ENCODE assay signal across 9 mouse cellular contexts in genomic region chr3:87974381-87974987, GRCm38 (mm10). TPM values are rescaled to one million over a fixed set of nuclear protein-coding genes. Genes with fewer than 3 reads are reported as not detected.
DNase-seq lines count a peak whose midpoint lies in the region; ATAC-seq and TF ChIP-seq lines count a peak whose summit lies in the region.
"Had no signal": no experiment of that assay in that cellular context is flagged by ENCODE, and none has a peak within 500 bp of the region (broad histone marks: within the 10 kb centered on the region; RNA-seq: fewer than 3 reads in every experiment).

No protein-coding gene starts in this region.

- 48% methylated on average over 12 of the region's 12 CpGs for WGBS in heart, postnatal 0 days
- 7% methylated on average over 12 of the region's 12 CpGs for WGBS in midbrain, embryonic 11.5 days

- H3K4me2 ChIP-seq in heart, postnatal 0 days (ENCODE audit: low read depth, low read length): peak overlapping the region; percentile 73
- H3K4me2 ChIP-seq in midbrain, embryonic 11.5 days: peak overlapping the region; percentile 96

- in situ Hi-C loops in ES-E14 (cut with MboI; ENCODE audit: low sequenced_read_pairs in 2 of 2, unreplicated experiment in 2 of 2): no loop called here

- no peaks in the 10 kb centered on the region for H3K9me3 ChIP-seq in ES-E14 (ENCODE audit: control insufficient read depth, insufficient read depth, low read depth, low read length)
- H3K9me3 ChIP-seq in heart, postnatal 0 days (replicated peaks; ENCODE audit: control insufficient read depth, low read length): no peaks in the 10 kb centered on the region
- H3K9me3 ChIP-seq in midbrain, embryonic 11.5 days (ENCODE audit: control insufficient read depth, low read length): no peaks in the 10 kb centered on the region

- no peak overlapping the region for H3K27ac ChIP-seq in ES-E14 (ENCODE audit: insufficient read depth, low read depth, low read length, poor library complexity, severe bottlenecking)
- no peak overlapping the region for H3K27ac ChIP-seq in heart, postnatal 0 days (ENCODE audit: low read depth)
- H3K27ac ChIP-seq in midbrain, embryonic 11.5 days (ENCODE audit: low read depth, low read length): peak overlapping the region; percentile 98

- H3K4me1 ChIP-seq in ES-E14 (ENCODE audit: control insufficient read depth in 2 of 2, insufficient read depth in 2 of 2, low read length in 2 of 2, poor library complexity in 1 of 2): peaks cover 7 to 19% of the 10 kb centered on the region in 2 experiments; a peak in 3 of 4 replicates
- H3K4me1 ChIP-seq in heart, postnatal 0 days (ENCODE audit: control insufficient read depth, insufficient read depth): 0 out of 2 replicates have a peak, but pooled peaks cover 11% of the 10 kb centered on the region
- H3K4me1 ChIP-seq in midbrain, embryonic 11.5 days (ENCODE audit: control insufficient read depth, insufficient read depth, low read length): peaks cover 47% of the 10 kb centered on the region

- no peak overlapping the region for H3K9ac ChIP-seq in ES-E14 (ENCODE audit: insufficient read depth, low read depth, low read length, poor library complexity, severe bottlenecking)
- 0 out of 2 replicates have a peak overlapping the region, but pooled peaks have one; percentile 8 for H3K9ac ChIP-seq in heart, postnatal 0 days (replicated peaks; ENCODE audit: low read depth, low read length)
- H3K9ac ChIP-seq in midbrain, embryonic 11.5 days (ENCODE audit: low read length): peak overlapping the region; percentile 93

- H3K27me3 ChIP-seq in heart, postnatal 0 days (ENCODE audit: control insufficient read depth, insufficient read depth, low read length): peaks cover 28% of the 10 kb centered on the region
- no peaks in the 10 kb centered on the region for H3K27me3 ChIP-seq in midbrain, embryonic 11.5 days (ENCODE audit: control insufficient read depth, insufficient read depth, low read length)

- no peak for TF ChIP-seq CTCF in heart, postnatal 0 days (IDR thresholded peaks at IDR 0.05; ENCODE audit: low read depth)

- ATAC-seq in heart, postnatal 0 days (ENCODE audit: insufficient read depth, low read depth): no peak
- ATAC-seq in midbrain, embryonic 11.5 days (ENCODE audit: low FRiP score): peak; percentile 86
- ATAC-seq in megakaryocyte, adult 5-6 weeks (ENCODE audit: poor library complexity, severe bottlenecking): no peak

- DNase-seq in ES-E14 (ENCODE audit: low read depth, low spot score) (peak; percentile 99), adipocyte (ENCODE audit: low spot score) (no peak)
- DNase-seq in embryo, embryonic 11 days: peak; percentile 91
- DNase-seq in heart, postnatal 0 days (ENCODE audit: low spot score): no peak
- no peak for DNase-seq in midbrain, embryonic 11.5 days (ENCODE audit: low spot score, missing footprints)
- DNase-seq in urinary bladder, postnatal 14 days (ENCODE audit: low spot score): no peak
- DNase-seq in spleen, postnatal 36 days (ENCODE audit: low spot score in 2 of 2): no peak

- no peak for TF ChIP-seq EP300 in heart, postnatal 0 days (IDR thresholded peaks at IDR 0.05; ENCODE audit: low read depth)

- H3K4me3 ChIP-seq in ES-E14 (ENCODE audit: insufficient read depth in 1 of 2, low read depth in 1 of 2, low read length in 2 of 2, poor library complexity in 1 of 2, severe bottlenecking in 1 of 2): peak overlapping the region in 1 of 2 experiments; percentile 35; a peak in 2 of 4 replicates
- H3K4me3 ChIP-seq in heart, postnatal 0 days (ENCODE audit: low read depth, low read length): peak overlapping the region; percentile 59
- H3K4me3 ChIP-seq in midbrain, embryonic 11.5 days (ENCODE audit: low read depth, low read length): peak overlapping the region; percentile 96

- no peaks in the 10 kb centered on the region for H3K36me3 ChIP-seq in ES-E14 (ENCODE audit: control insufficient read depth, insufficient read depth, low read length, poor library complexity, severe bottlenecking)
- H3K36me3 ChIP-seq in heart, postnatal 0 days (replicated peaks; ENCODE audit: control insufficient read depth, insufficient read depth, low read length): no peaks in the 10 kb centered on the region
- H3K36me3 ChIP-seq in midbrain, embryonic 11.5 days (ENCODE audit: control insufficient read depth, insufficient read depth, low read length): peaks cover 28% of the 10 kb centered on the region

TF ChIP-seq in ES-E14, 5 proteins besides CTCF, POLR2A, EP300 and RAD21:
- TF ChIP-seq HCFC1 (IDR thresholded peaks at IDR 0.05; ENCODE audit: borderline replicate concordance, insufficient read depth, low read length): 0 out of 2 replicates have a peak, but pooled peaks have one; percentile 0
- TF ChIP-seq ZC3H11A (IDR thresholded peaks at IDR 0.05; ENCODE audit: borderline replicate concordance, low read depth, low read length): no peak

RNA-seq across cellular contexts. Expression of gene Nes, which starts 3.6 kb away (rescaled TPM):
- 22.3 and 29.4 TPM in 2 replicates for total RNA-seq in ES-E14 (2012; rRNA removed)
- total RNA-seq in heart, postnatal 0 days (2014; rRNA removed; ENCODE audit: low replicate concordance): 17.2 and 35.7 TPM in 2 replicates
- 9.1 and 9.9 TPM in 2 replicates for polyA plus RNA-seq in heart, postnatal 0 days (2015; fragmentation: Nextera tagmentation; extraction: Ambion mirVana)
- polyA plus RNA-seq in midbrain, embryonic 11.5 days (2014; fragmentation: Nextera tagmentation; extraction: Ambion mirVana): 70.3 and 85.4 TPM in 2 replicates
- total RNA-seq in megakaryocyte, adult 5-6 weeks (2015): not detected in 2 replicates
- not detected in 2 replicates for total RNA-seq in megakaryocyte, adult 5-6 weeks (2017)

RNA-seq across cellular contexts. Expression of gene Bcan, which starts 25.5 kb away (rescaled TPM):
- 1.4 and 2.6 TPM in 2 replicates for total RNA-seq in ES-E14 (2012; rRNA removed)
- not detected in 2 replicates for total RNA-seq in heart, postnatal 0 days (2014; rRNA removed; ENCODE audit: low replicate concordance)
- polyA plus RNA-seq in heart, postnatal 0 days (2015; fragmentation: Nextera tagmentation; extraction: Ambion mirVana): 0.04 TPM in 1 of 2 replicates, not detected in the other
- polyA plus RNA-seq in midbrain, embryonic 11.5 days (2014; fragmentation: Nextera tagmentation; extraction: Ambion mirVana): 0.37 and 0.44 TPM in 2 replicates
- total RNA-seq in megakaryocyte, adult 5-6 weeks (2015): not detected in 2 replicates
- not detected in 2 replicates for total RNA-seq in megakaryocyte, adult 5-6 weeks (2017)
- total RNA-seq: liver, adult 2 months had no signal
- polyA plus RNA-seq: liver, adult 2 months had no signal

RNA-seq across cellular contexts. Expression of gene Crabp2, which starts 26.0 kb away (rescaled TPM):
- 9.4 and 19.7 TPM in 2 replicates for total RNA-seq in ES-E14 (2012; rRNA removed)
- total RNA-seq in heart, postnatal 0 days (2014; rRNA removed; ENCODE audit: low replicate concordance): 0.53 TPM in 1 of 2 replicates, not detected in the other
- polyA plus RNA-seq in heart, postnatal 0 days (2015; fragmentation: Nextera tagmentation; extraction: Ambion mirVana): 0.37 and 0.62 TPM in 2 replicates
- 539 and 540 TPM in 2 replicates for polyA plus RNA-seq in midbrain, embryonic 11.5 days (2014; fragmentation: Nextera tagmentation; extraction: Ambion mirVana)
- 1.3 TPM in 1 of 2 replicates, not detected in the other for total RNA-seq in megakaryocyte, adult 5-6 weeks (2015)
- not detected in 2 replicates for total RNA-seq in megakaryocyte, adult 5-6 weeks (2017)
- total RNA-seq: liver, adult 2 months had no signal
- polyA plus RNA-seq: liver, adult 2 months had no signal

RNA-seq across cellular contexts. Expression of gene Rrnad1, which starts 44.0 kb away (rescaled TPM):
- total RNA-seq in ES-E14 (2012; rRNA removed): 22.0 and 25.5 TPM in 2 replicates
- total RNA-seq in heart, postnatal 0 days (2014; rRNA removed; ENCODE audit: low replicate concordance): 14.5 and 56.8 TPM in 2 replicates
- 7.9 and 8.0 TPM in 2 replicates for polyA plus RNA-seq in heart, postnatal 0 days (2015; fragmentation: Nextera tagmentation; extraction: Ambion mirVana)
- polyA plus RNA-seq in midbrain, embryonic 11.5 days (2014; fragmentation: Nextera tagmentation; extraction: Ambion mirVana): 14.6 and 17.0 TPM in 2 replicates
- 7.2 and 7.8 TPM in 2 replicates for total RNA-seq in megakaryocyte, adult 5-6 weeks (2015)
- 8.7 and 10.2 TPM in 2 replicates for total RNA-seq in megakaryocyte, adult 5-6 weeks (2017)

RNA-seq across cellular contexts. Expression of gene Isg20l2, which starts 44.4 kb away (rescaled TPM):
- total RNA-seq in ES-E14 (2012; rRNA removed): 33.6 and 40.1 TPM in 2 replicates
- total RNA-seq in heart, postnatal 0 days (2014; rRNA removed; ENCODE audit: low replicate concordance): 8.2 and 24.0 TPM in 2 replicates
- polyA plus RNA-seq in heart, postnatal 0 days (2015; fragmentation: Nextera tagmentation; extraction: Ambion mirVana): 14.2 and 16.2 TPM in 2 replicates
- polyA plus RNA-seq in midbrain, embryonic 11.5 days (2014; fragmentation: Nextera tagmentation; extraction: Ambion mirVana): 53.9 and 54.8 TPM in 2 replicates
- 27.5 and 28.8 TPM in 2 replicates for total RNA-seq in megakaryocyte, adult 5-6 weeks (2015)
- 25.0 and 26.3 TPM in 2 replicates for total RNA-seq in megakaryocyte, adult 5-6 weeks (2017)

Comparison
In these comparisons a context has a peak if more than half of its experiments do, and no peak if none do; other contexts are left out.
1. DNase-seq: peak in ES-E14 (single experiment) and embryo, embryonic 11 days (single experiment); none in heart, postnatal 0 days (single experiment), midbrain, embryonic 11.5 days (single experiment), urinary bladder, postnatal 14 days (single experiment), spleen, postnatal 36 days (0 of 2) and adipocyte (single experiment).
2. RNA of gene Nes, which starts 3.6 kb away (total RNA-seq): 17.2 to 35.7 TPM in heart, postnatal 0 days and 22.3 to 29.4 TPM in ES-E14; not detected in megakaryocyte, adult 5-6 weeks; every median in the first group is over 10 times any median in the second.